Mouse (Mus musculus): ENCODE measurements at regions not wholly inside any gene's neighbourhood (a gene's known extent, or its start where the extent isn't known, plus 50 kb on each side); places are given as distances from the start of the nearest gene placed in this dataset.

GRCm38 (mm10) chr5:49848680-49849079 lies 210.1 kb downstream of the Adgra3 start:
- WGBS: 58% methylated on average over 5 of the region's 5 CpGs
- no peaks in the 10 kb centered on the region for H3K4me1 ChIP-seq (ENCODE audit: control insufficient read depth, insufficient read depth, low read length)
- no peaks in the 10 kb centered on the region for H3K36me3 ChIP-seq (ENCODE audit: control insufficient read depth, insufficient read depth, low read length)
- no peak overlapping the region for H3K9ac ChIP-seq (ENCODE audit: low read depth, low read length, severe bottlenecking)
- H3K27ac ChIP-seq (replicated peaks; ENCODE audit: low read depth, low read length): no peak overlapping the region
- H3K27me3 ChIP-seq (ENCODE audit: control insufficient read depth, insufficient read depth, low read length): no peaks in the 10 kb centered on the region
- no peak for ATAC-seq (ENCODE audit: low FRiP score, low read depth)
- H3K4me3 ChIP-seq (replicated peaks; ENCODE audit: low read length): no peak overlapping the region
- TF ChIP-seq POLR2A (IDR thresholded peaks at IDR 0.05; ENCODE audit: borderline replicate concordance, extremely low read depth, insufficient read depth, insufficient read length): no peak
- no peaks in the 10 kb centered on the region for H3K9me3 ChIP-seq (ENCODE audit: control insufficient read depth, low read length)
- no peak for DNase-seq (ENCODE audit: low spot score)
- no peak overlapping the region for H3K4me2 ChIP-seq (replicated peaks; ENCODE audit: low read depth, low read length, severe bottlenecking)

DNA sequence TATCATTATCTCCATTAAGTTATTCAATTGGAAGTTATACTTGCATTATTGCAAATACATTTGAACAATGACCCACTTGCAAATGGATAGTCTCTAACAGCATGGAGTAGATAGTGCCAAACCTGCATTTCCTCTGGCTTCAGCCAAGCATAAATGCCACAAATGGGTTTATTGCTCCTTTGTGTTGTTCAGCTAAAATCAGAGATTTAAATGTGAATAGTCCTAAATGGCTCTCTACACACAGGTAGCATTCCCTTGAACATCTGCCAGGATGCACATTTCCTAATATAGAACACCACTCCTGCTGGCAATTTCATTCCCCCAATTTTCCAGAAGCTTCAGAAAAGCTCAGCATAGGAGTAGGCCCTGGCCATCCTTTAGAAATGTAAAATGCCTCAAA lies 210.6 kb downstream of the Adgra3 start:
- H3K4me2 ChIP-seq (replicated peaks; ENCODE audit: low read depth, low read length, severe bottlenecking): no peak overlapping the region
- no peaks in the 10 kb centered on the region for H3K27me3 ChIP-seq (ENCODE audit: control insufficient read depth, insufficient read depth, low read length)
- no peaks in the 10 kb centered on the region for H3K4me1 ChIP-seq (ENCODE audit: control insufficient read depth, insufficient read depth, low read length)
- H3K4me3 ChIP-seq (replicated peaks; ENCODE audit: low read length): no peak overlapping the region
- no peaks in the 10 kb centered on the region for H3K36me3 ChIP-seq (ENCODE audit: control insufficient read depth, insufficient read depth, low read length)
- no peaks in the 10 kb centered on the region for H3K9me3 ChIP-seq (ENCODE audit: control insufficient read depth, low read length)
- no peak overlapping the region for H3K27ac ChIP-seq (replicated peaks; ENCODE audit: low read depth, low read length)
- ATAC-seq (ENCODE audit: low FRiP score, low read depth) (no peak), DNase-seq (ENCODE audit: low spot score) (no peak)
- H3K9ac ChIP-seq (ENCODE audit: low read depth, low read length, severe bottlenecking): no peak overlapping the region
- TF ChIP-seq POLR2A (IDR thresholded peaks at IDR 0.05; ENCODE audit: borderline replicate concordance, extremely low read depth, insufficient read depth, insufficient read length): no peak

DNA sequence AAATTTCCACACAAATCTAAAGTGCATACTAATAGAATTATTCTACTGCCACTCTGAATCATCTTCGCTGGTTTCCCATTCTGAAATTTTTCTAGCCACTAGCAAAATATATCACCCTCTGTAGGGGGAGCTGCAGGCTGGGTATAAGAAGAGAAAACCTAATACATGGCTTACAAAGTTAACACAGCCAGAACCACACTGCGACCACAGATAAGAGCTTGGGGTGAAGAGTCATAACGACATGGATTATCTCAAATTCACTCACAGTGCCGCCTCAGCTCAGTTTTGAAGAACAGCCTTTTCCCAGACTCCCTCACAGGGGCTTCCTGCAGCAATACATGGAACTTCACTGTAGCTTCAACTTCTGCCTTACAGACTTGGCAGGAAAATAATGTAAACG lies 240.0 kb downstream of the Adgra3 start:
- ATAC-seq (ENCODE audit: low FRiP score, low read depth) (no peak), DNase-seq (ENCODE audit: low spot score) (no peak)
- TF ChIP-seq POLR2A (IDR thresholded peaks at IDR 0.05; ENCODE audit: borderline replicate concordance, extremely low read depth, insufficient read depth, insufficient read length): no peak
- 84% methylated on average over 5 of the region's 5 CpGs for WGBS
- H3K27me3 ChIP-seq (ENCODE audit: control insufficient read depth, insufficient read depth, low read length): no peaks in the 10 kb centered on the region
- no peaks in the 10 kb centered on the region for H3K4me1 ChIP-seq (ENCODE audit: control insufficient read depth, insufficient read depth, low read length)
- no peaks in the 10 kb centered on the region for H3K9me3 ChIP-seq (ENCODE audit: control insufficient read depth, low read length)
- no peak overlapping the region for H3K9ac ChIP-seq (ENCODE audit: low read depth, low read length, severe bottlenecking)
- no peak overlapping the region for H3K4me3 ChIP-seq (replicated peaks; ENCODE audit: low read length)
- H3K27ac ChIP-seq (replicated peaks; ENCODE audit: low read depth, low read length): no peak overlapping the region
- H3K4me2 ChIP-seq (replicated peaks; ENCODE audit: low read depth, low read length, severe bottlenecking): no peak overlapping the region
- no peaks in the 10 kb centered on the region for H3K36me3 ChIP-seq (ENCODE audit: control insufficient read depth, insufficient read depth, low read length)

- Histone ChIP-seq H3K4me3 (replicated peaks; ENCODE audit: low read length) (no peak overlapping the region), H3K4me1 (ENCODE audit: control insufficient read depth, insufficient read depth, low read length) (no peaks in the 10 kb centered on the region), H3K4me2 (replicated peaks; ENCODE audit: low read depth, low read length, severe bottlenecking) (no peak overlapping the region), H3K9me3 (ENCODE audit: control insufficient read depth, low read length) (no peaks in the 10 kb centered on the region), H3K27ac (replicated peaks; ENCODE audit: low read depth, low read length) (no peak overlapping the region), H3K9ac (ENCODE audit: low read depth, low read length, severe bottlenecking) (no peak overlapping the region), H3K27me3 (ENCODE audit: control insufficient read depth, insufficient read depth, low read length) (no peaks in the 10 kb centered on the region), H3K36me3 (ENCODE audit: control insufficient read depth, insufficient read depth, low read length) (no peaks in the 10 kb centered on the region)
- no peak for ATAC-seq (ENCODE audit: low FRiP score, low read depth)
- no peak for DNase-seq (ENCODE audit: low spot score)
- no peak for TF ChIP-seq POLR2A (IDR thresholded peaks at IDR 0.05; ENCODE audit: borderline replicate concordance, extremely low read depth, insufficient read depth, insufficient read length)
- WGBS: 71% methylated on average over 3 of the region's 3 CpGs
Observed at GRCm38 (mm10) chr5:49816751-49817150, 242.1 kb downstream of the Adgra3 start.

- no peaks in the 10 kb centered on the region for H3K9me3 ChIP-seq (ENCODE audit: control insufficient read depth, low read length)
- WGBS: 32% methylated on average over 9 of the region's 9 CpGs
- ATAC-seq (ENCODE audit: low FRiP score, low read depth) (no peak), DNase-seq (ENCODE audit: low spot score) (no peak)
- H3K4me2 ChIP-seq (replicated peaks; ENCODE audit: low read depth, low read length, severe bottlenecking): no peak overlapping the region
- no peak for TF ChIP-seq POLR2A (IDR thresholded peaks at IDR 0.05; ENCODE audit: borderline replicate concordance, extremely low read depth, insufficient read depth, insufficient read length)
- no peaks in the 10 kb centered on the region for H3K36me3 ChIP-seq (ENCODE audit: control insufficient read depth, insufficient read depth, low read length)
- no peak overlapping the region for H3K4me3 ChIP-seq (replicated peaks; ENCODE audit: low read length)
- H3K4me1 ChIP-seq (ENCODE audit: control insufficient read depth, insufficient read depth, low read length): no peaks in the 10 kb centered on the region
- H3K27ac ChIP-seq (replicated peaks; ENCODE audit: low read depth, low read length): no peak overlapping the region
- no peak overlapping the region for H3K9ac ChIP-seq (ENCODE audit: low read depth, low read length, severe bottlenecking)
- no peaks in the 10 kb centered on the region for H3K27me3 ChIP-seq (ENCODE audit: control insufficient read depth, insufficient read depth, low read length)
Observed at GRCm38 (mm10) chr5:49813335-49813734, 245.5 kb downstream of the Adgra3 start.

DNA sequence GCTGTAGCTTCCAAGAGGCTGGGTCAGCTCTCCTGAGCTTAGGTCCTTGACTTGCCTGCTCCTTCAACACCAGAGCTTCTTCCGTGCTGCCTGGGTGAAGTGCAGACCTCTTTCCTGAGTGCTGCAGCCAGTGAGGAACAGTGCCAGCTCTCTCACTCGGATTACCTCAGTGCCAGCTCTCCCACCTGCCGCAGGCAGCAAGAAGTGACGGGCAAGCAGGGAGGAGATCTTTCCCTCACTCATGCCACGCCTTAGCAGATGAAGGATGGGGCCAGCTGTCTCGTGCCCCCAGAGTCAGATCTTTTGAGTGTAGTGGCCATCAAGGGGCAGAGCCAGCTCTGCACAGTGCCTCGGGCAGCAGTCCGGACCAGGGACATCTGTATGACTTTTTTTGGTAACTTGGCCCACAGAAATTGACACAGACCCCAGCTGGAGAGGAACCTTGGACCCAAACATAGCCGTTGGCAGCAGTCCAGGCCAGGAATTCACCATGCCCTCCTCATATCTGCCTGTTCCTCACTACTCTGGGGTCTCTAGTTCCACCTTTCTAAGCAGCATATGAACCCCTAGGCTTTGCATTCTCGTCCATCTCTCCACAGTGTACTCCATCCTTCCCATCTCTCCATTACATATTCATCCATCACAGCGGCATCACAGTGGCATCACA lies 263.9 kb upstream of the Kcnip4 start:
- no peak for ATAC-seq (ENCODE audit: low FRiP score, low read depth)
- WGBS: 81% methylated on average over 11 of the region's 11 CpGs
- no peak overlapping the region for H3K27ac ChIP-seq (replicated peaks; ENCODE audit: low read depth, low read length)

More for the DNA sequence above, 263.9 kb upstream of the Kcnip4 start:
- H3K4me2 ChIP-seq (replicated peaks; ENCODE audit: low read depth, low read length, severe bottlenecking): no peak overlapping the region
- H3K9me3 ChIP-seq (ENCODE audit: control insufficient read depth, low read length): no peaks in the 10 kb centered on the region
- H3K27me3 ChIP-seq (ENCODE audit: control insufficient read depth, insufficient read depth, low read length): no peaks in the 10 kb centered on the region
- H3K9ac ChIP-seq (ENCODE audit: low read depth, low read length, severe bottlenecking): no peak overlapping the region
- H3K36me3 ChIP-seq (ENCODE audit: control insufficient read depth, insufficient read depth, low read length): no peaks in the 10 kb centered on the region
- no peak overlapping the region for H3K4me3 ChIP-seq (replicated peaks; ENCODE audit: low read length)
- no peaks in the 10 kb centered on the region for H3K4me1 ChIP-seq (ENCODE audit: control insufficient read depth, insufficient read depth, low read length)
- TF ChIP-seq POLR2A (IDR thresholded peaks at IDR 0.05; ENCODE audit: borderline replicate concordance, extremely low read depth, insufficient read depth, insufficient read length): no peak
- no peak for DNase-seq (ENCODE audit: low spot score)

Data from limb, embryonic 14.5 days (tissue).